21 mouse cellular contexts compared by ENCODE assay signal in the genomic region with DNA sequence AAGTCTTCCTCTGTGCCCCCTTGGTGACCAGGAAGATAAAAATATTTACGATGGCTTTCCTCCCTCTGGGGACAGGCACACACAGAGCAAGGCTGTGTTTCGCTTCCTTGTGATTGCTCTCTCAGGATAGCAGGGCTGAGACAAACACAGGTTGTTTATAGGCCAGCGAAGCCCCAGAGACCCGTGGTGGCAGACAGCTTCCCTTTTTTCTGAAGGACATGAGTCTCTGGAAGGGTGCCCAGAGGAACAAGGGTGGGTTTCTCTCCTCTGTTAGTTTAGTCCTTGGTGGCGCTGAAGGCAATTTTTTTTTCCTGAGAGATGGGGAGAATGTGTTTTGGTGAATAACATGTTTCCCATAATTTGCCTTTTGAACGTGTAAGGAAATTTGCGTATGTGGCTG. TPM values are rescaled to one million over a fixed set of nuclear protein-coding genes. Genes with fewer than 3 reads are reported as not detected.
DNase-seq lines count a peak whose midpoint lies in the region; ATAC-seq and TF ChIP-seq lines count a peak whose summit lies in the region.
"Had no signal": no experiment of that assay in that cellular context is flagged by ENCODE, and none has a peak within 500 bp of the region (broad histone marks: within the 10 kb centered on the region; RNA-seq: fewer than 3 reads in every experiment).

No protein-coding gene starts in this region.

- no peak overlapping the region for H3K4me2 ChIP-seq in midbrain, embryonic 11.5 days
- H3K4me2 ChIP-seq in midbrain, embryonic 16.5 days (ENCODE audit: low read length) = no peak overlapping the region
- no peak overlapping the region for H3K4me2 ChIP-seq in limb, embryonic 15.5 days
- H3K4me2 ChIP-seq: forebrain, embryonic 13.5 days; heart, embryonic 13.5 days; hindbrain, embryonic 15.5 days; limb, embryonic 12.5 days had no signal

- no peaks in the 10 kb centered on the region for H3K4me1 ChIP-seq in midbrain, embryonic 11.5 days (ENCODE audit: control insufficient read depth, insufficient read depth, low read length)
- no peaks in the 10 kb centered on the region for H3K4me1 ChIP-seq in midbrain, embryonic 16.5 days (ENCODE audit: control insufficient read depth, insufficient read depth, low read length)
- H3K4me1 ChIP-seq in bone marrow macrophage, adult 2 months (ENCODE audit: control insufficient read depth, insufficient read depth, low read length) = peaks cover 13% of the 10 kb centered on the region
- peaks cover 5% of the 10 kb centered on the region; the same call in 1 of the 2 replicates for H3K4me1 ChIP-seq in limb, embryonic 15.5 days
- H3K4me1 ChIP-seq: forebrain, embryonic 13.5 days had no signal

- no peaks in the 10 kb centered on the region for H3K27me3 ChIP-seq in midbrain, embryonic 11.5 days (ENCODE audit: control insufficient read depth, insufficient read depth, low read length)
- no peaks in the 10 kb centered on the region for H3K27me3 ChIP-seq in midbrain, embryonic 16.5 days (ENCODE audit: control insufficient read depth, insufficient read depth, low read depth, low read length)
- no peaks in the 10 kb centered on the region for H3K27me3 ChIP-seq in limb, embryonic 15.5 days
- H3K27me3 ChIP-seq: forebrain, embryonic 13.5 days; hindbrain, embryonic 15.5 days; limb, embryonic 12.5 days had no signal

- no peak for TF ChIP-seq CTCF in bone marrow macrophage, adult 2 months (IDR thresholded peaks at IDR 0.05; ENCODE audit: low read depth, low read length)

- 85% methylated on average over 7 of the region's 7 CpGs for WGBS in midbrain, embryonic 11.5 days
- WGBS in midbrain, embryonic 16.5 days = 76% methylated on average over 7 of the region's 7 CpGs
- WGBS in limb, embryonic 15.5 days = 52% methylated on average over 7 of the region's 7 CpGs

- no peak overlapping the region for H3K9ac ChIP-seq in midbrain, embryonic 11.5 days (ENCODE audit: low read length)
- H3K9ac ChIP-seq in midbrain, embryonic 16.5 days (ENCODE audit: low read depth, low read length) = no peak overlapping the region
- no peak overlapping the region for H3K9ac ChIP-seq in limb, embryonic 15.5 days
- H3K9ac ChIP-seq: forebrain, embryonic 13.5 days; heart, embryonic 13.5 days; hindbrain, embryonic 15.5 days; limb, embryonic 12.5 days had no signal

- no peak overlapping the region for H3K4me3 ChIP-seq in midbrain, embryonic 11.5 days (ENCODE audit: low read depth, low read length)
- H3K4me3 ChIP-seq in midbrain, embryonic 16.5 days (ENCODE audit: low read depth, low read length) = no peak overlapping the region
- H3K4me3 ChIP-seq in bone marrow macrophage, adult 2 months (ENCODE audit: insufficient read depth, low read length) = no peak overlapping the region
- no peak overlapping the region for H3K4me3 ChIP-seq in limb, embryonic 15.5 days
- H3K4me3 ChIP-seq: forebrain, embryonic 13.5 days; heart, embryonic 13.5 days; hindbrain, embryonic 15.5 days; limb, embryonic 12.5 days had no signal

- no peak for TF ChIP-seq POLR2A in bone marrow macrophage, adult 2 months (IDR thresholded peaks at IDR 0.05; ENCODE audit: borderline replicate concordance, low read depth, low read length)

- peak; percentile 88 for DNase-seq in layer of hippocampus, adult 9-11 months
- no peak for DNase-seq in layer of hippocampus, adult 8-10 months (ENCODE audit: low spot score in 2 of 2)
- peak; percentile 31 for DNase-seq in midbrain, embryonic 11.5 days (ENCODE audit: low spot score, missing footprints)
- DNase-seq in adrenal gland, adult 2 months = no peak
- DNase-seq in adrenal gland, postnatal 25 days = no peak
- DNase-seq: adrenal gland, postnatal 10 days; cerebellum, adult 8-10 months; right cerebral cortex, adult 18-20 months had no signal

- no peaks in the 10 kb centered on the region for H3K9me3 ChIP-seq in midbrain, embryonic 11.5 days (ENCODE audit: control insufficient read depth, low read length)
- no peaks in the 10 kb centered on the region for H3K9me3 ChIP-seq in midbrain, embryonic 16.5 days (replicated peaks; ENCODE audit: control insufficient read depth, low read length, poor library complexity, severe bottlenecking)
- no peaks in the 10 kb centered on the region for H3K9me3 ChIP-seq in limb, embryonic 15.5 days
- H3K9me3 ChIP-seq: forebrain, embryonic 13.5 days; heart, embryonic 13.5 days; hindbrain, embryonic 15.5 days; limb, embryonic 12.5 days had no signal

- no peak overlapping the region for H3K27ac ChIP-seq in midbrain, embryonic 11.5 days (ENCODE audit: low read depth, low read length)
- no peak overlapping the region for H3K27ac ChIP-seq in midbrain, embryonic 16.5 days (ENCODE audit: low read length)
- H3K27ac ChIP-seq in bone marrow macrophage, adult 2 months (ENCODE audit: insufficient read depth, low read depth, low read length) = peak overlapping the region; percentile 13; the same call in 1 of the 2 replicates
- peak overlapping the region; percentile 38; the same call in 1 of the 2 replicates for H3K27ac ChIP-seq in limb, embryonic 15.5 days
- H3K27ac ChIP-seq: forebrain, embryonic 13.5 days; heart, embryonic 13.5 days; hindbrain, embryonic 15.5 days; kidney, postnatal 0 days; limb, embryonic 12.5 days; macrophage had no signal

- no peaks in the 10 kb centered on the region for H3K36me3 ChIP-seq in midbrain, embryonic 11.5 days (ENCODE audit: control insufficient read depth, insufficient read depth, low read length)
- H3K36me3 ChIP-seq in midbrain, embryonic 16.5 days (ENCODE audit: control insufficient read depth, insufficient read depth, low read length) = no peaks in the 10 kb centered on the region
- H3K36me3 ChIP-seq in limb, embryonic 15.5 days = no peaks in the 10 kb centered on the region
- H3K36me3 ChIP-seq: heart, embryonic 13.5 days; hindbrain, embryonic 15.5 days; limb, embryonic 12.5 days had no signal

- no peak for ATAC-seq in midbrain, embryonic 11.5 days (ENCODE audit: low FRiP score)
- no peak for ATAC-seq in midbrain, embryonic 16.5 days
- 0 out of 2 replicates have a peak, but pooled peaks have one; percentile 1 for ATAC-seq in limb, embryonic 15.5 days (ENCODE audit: insufficient number of reproducible peaks, low FRiP score, low TSS enrichment, low read depth)
- ATAC-seq: forebrain, embryonic 13.5 days had no signal

RNA-seq across cellular contexts. Expression of a gene that starts 8.2 kb away (rescaled TPM):
- total RNA-seq in layer of hippocampus, adult 8-10 months (2022) = 10 to 100 TPM in 1 of 4 experiments, 1 to 10 TPM in 3; 4.1 to 10.9 (median 7.8) TPM
- polyA plus RNA-seq in midbrain, embryonic 11.5 days (2014; fragmentation: Nextera tagmentation; extraction: Ambion mirVana) = 1.9 and 2.3 TPM in 2 replicates
- 1.6 TPM in 2 replicates for polyA plus RNA-seq in midbrain, embryonic 16.5 days (2015; fragmentation: Nextera tagmentation; extraction: Ambion mirVana)
- polyA plus RNA-seq in bone marrow macrophage, adult 2 months (2012; ENCODE audit: insufficient read depth, insufficient read length, missing spikeins) = 0.28 TPM in 1 of 2 replicates, not detected in the other
- 25.5 and 32.6 TPM in 2 replicates for polyA plus RNA-seq in limb, embryonic 15.5 days (2015; fragmentation: Nextera tagmentation; extraction: Ambion mirVana)
- 10 to 100 TPM in 1 of 2 experiments, 1 to 10 TPM in 1; 8.4 to 13.0 TPM for total RNA-seq in adrenal gland, adult 2 months (2021)
- 12.9 and 14.9 TPM in 2 replicates for polyA plus RNA-seq in adrenal gland, adult 2 months (2012; rRNA removed)
- total RNA-seq in adrenal gland, postnatal 25 days (2021) = 9.3 and 11.7 TPM in 2 replicates

RNA-seq across cellular contexts. Expression of a gene that starts 33.7 kb away (rescaled TPM):
- not detected for total RNA-seq in layer of hippocampus, adult 8-10 months (2022)
- polyA plus RNA-seq in midbrain, embryonic 11.5 days (2014; fragmentation: Nextera tagmentation; extraction: Ambion mirVana) = not detected in 2 replicates
- 0.06 and 0.09 TPM in 2 replicates for polyA plus RNA-seq in midbrain, embryonic 16.5 days (2015; fragmentation: Nextera tagmentation; extraction: Ambion mirVana)
- not detected in 2 replicates for polyA plus RNA-seq in bone marrow macrophage, adult 2 months (2012; ENCODE audit: insufficient read depth, insufficient read length, missing spikeins)
- polyA plus RNA-seq in limb, embryonic 15.5 days (2015; fragmentation: Nextera tagmentation; extraction: Ambion mirVana) = 0.22 and 0.42 TPM in 2 replicates
- total RNA-seq in adrenal gland, adult 2 months (2021) = not detected
- 0.26 TPM in 1 of 2 replicates, not detected in the other for polyA plus RNA-seq in adrenal gland, adult 2 months (2012; rRNA removed)
- not detected in 2 replicates for total RNA-seq in adrenal gland, postnatal 25 days (2021)
- total RNA-seq: CH12.LX; gastrocnemius, adult 8-10 months had no signal
- polyA plus RNA-seq: embryonic facial prominence, embryonic 11.5 days; forebrain, embryonic 13.5 days; macrophage; neural tube, embryonic 11.5 days had no signal

RNA-seq across cellular contexts. Expression of a gene that starts 51.0 kb away (rescaled TPM):
- total RNA-seq in layer of hippocampus, adult 8-10 months (2022) = not detected
- not detected in 2 replicates for polyA plus RNA-seq in midbrain, embryonic 11.5 days (2014; fragmentation: Nextera tagmentation; extraction: Ambion mirVana)
- polyA plus RNA-seq in midbrain, embryonic 16.5 days (2015; fragmentation: Nextera tagmentation; extraction: Ambion mirVana) = not detected in 2 replicates
- not detected in 2 replicates for polyA plus RNA-seq in bone marrow macrophage, adult 2 months (2012; ENCODE audit: insufficient read depth, insufficient read length, missing spikeins)
- 0.50 and 2.8 TPM in 2 replicates for polyA plus RNA-seq in limb, embryonic 15.5 days (2015; fragmentation: Nextera tagmentation; extraction: Ambion mirVana)
- total RNA-seq in adrenal gland, adult 2 months (2021) = 1 to 10 TPM in 1 of 2 experiments, under 1 TPM in 1; 0.38 to 7.1 TPM
- 0.61 TPM in 1 of 2 replicates, not detected in the other for polyA plus RNA-seq in adrenal gland, adult 2 months (2012; rRNA removed)
- 13.7 TPM in 1 of 2 replicates, not detected in the other for total RNA-seq in adrenal gland, postnatal 25 days (2021)
- total RNA-seq: CH12.LX; gastrocnemius, adult 8-10 months had no signal
- polyA plus RNA-seq: macrophage had no signal

Comparison
In these comparisons a context has a peak if more than half of its experiments do, and no peak if none do; other contexts are left out.
1. DNase-seq: peak in layer of hippocampus, adult 9-11 months (single experiment) and midbrain, embryonic 11.5 days (single experiment); none in layer of hippocampus, adult 8-10 months (0 of 2), adrenal gland, adult 2 months (single experiment) and adrenal gland, postnatal 25 days (single experiment).
2. H3K27ac ChIP-seq: peak in bone marrow macrophage, adult 2 months (single experiment) and limb, embryonic 15.5 days (single experiment); none in midbrain, embryonic 11.5 days (single experiment) and midbrain, embryonic 16.5 days (single experiment).